Mouse (Mus musculus): ENCODE data around the gene Slc9b1. TPM values are rescaled to one million over a fixed set of nuclear protein-coding genes. Genes with fewer than 3 reads are reported as not detected.

Slc9b1 gene
- polyA plus RNA-seq, 1 experiment from 2014 or later: not detected

- no peak overlapping the region for H3K27ac ChIP-seq (replicated peaks)
- no peak for ATAC-seq (ENCODE audit: low read depth)
- H3K4me2 ChIP-seq: no peak overlapping the region
- peaks cover 41% of the 10 kb centered on the region for H3K4me1 ChIP-seq (replicated peaks)
- H3K36me3 ChIP-seq: 0 out of 2 replicates have a peak, but pooled peaks cover 5% of the 10 kb centered on the region
- no peaks in the 10 kb centered on the region for H3K27me3 ChIP-seq
- H3K4me3 ChIP-seq: no peak overlapping the region
- no peaks in the 10 kb centered on the region for H3K9me3 ChIP-seq
- H3K9ac ChIP-seq: no peak overlapping the region
Measured at GRCm38 (mm10) chr3:135444930-135445329, 97.1 kb downstream of the Slc9b1 start.

Other genes with a start within 250 kb of the Slc9b1 start
- 5.4 and 7.4 TPM in 2 replicates for gene Cenpe, start 135.5 kb upstream of the Slc9b1 start, polyA plus RNA-seq (2015; fragmentation: Nextera tagmentation; extraction: Ambion mirVana)
- gene Bdh2, start 66.8 kb upstream of the Slc9b1 start, polyA plus RNA-seq (2015; fragmentation: Nextera tagmentation; extraction: Ambion mirVana): 3.5 and 4.2 TPM in 2 replicates
- 1.5 and 1.9 TPM in 2 replicates for gene Slc9b2, start 40.3 kb upstream of the Slc9b1 start, polyA plus RNA-seq (2015; fragmentation: Nextera tagmentation; extraction: Ambion mirVana)
- gene Cisd2, start 75.9 kb downstream of the Slc9b1 start, polyA plus RNA-seq (2015; fragmentation: Nextera tagmentation; extraction: Ambion mirVana): 70.2 and 74.2 TPM in 2 replicates
- 425 and 477 TPM in 2 replicates for gene Ube2d3, start 90.1 kb downstream of the Slc9b1 start, polyA plus RNA-seq (2015; fragmentation: Nextera tagmentation; extraction: Ambion mirVana)
- 4.6 and 5.9 TPM in 2 replicates for gene Manba, start 137.6 kb downstream of the Slc9b1 start, polyA plus RNA-seq (2015; fragmentation: Nextera tagmentation; extraction: Ambion mirVana)